Mouse (Mus musculus): ENCODE measurements around the gene Nfatc2ip. TPM values are rescaled to one million over a fixed set of nuclear protein-coding genes. Genes with fewer than 3 reads are reported as not detected.

The Nfatc2ip gene
- total RNA-seq, 2 experiments from 2014 or later: 10.1 to 16.6 TPM

Other genes starting within 250 kb of the Nfatc2ip start
- 128 and 140 TPM in 2 replicates for gene Xpo6, start 196.2 kb downstream of the Nfatc2ip start, total RNA-seq (2015)
- gene Xpo6, start 196.2 kb downstream of the Nfatc2ip start, total RNA-seq (2017): 58.6 and 65.2 TPM in 2 replicates
- gene Sbk1, start 124.1 kb downstream of the Nfatc2ip start, total RNA-seq (2015): 4.7 and 5.2 TPM in 2 replicates
- gene Sbk1, start 124.1 kb downstream of the Nfatc2ip start, total RNA-seq (2017): 5.1 and 5.6 TPM in 2 replicates
- gene Lat, start 27.2 kb downstream of the Nfatc2ip start, total RNA-seq (2015): 3.2 and 7.3 TPM in 2 replicates
- 3.3 and 6.3 TPM in 2 replicates for gene Lat, start 27.2 kb downstream of the Nfatc2ip start, total RNA-seq (2017)
- 7.9 and 11.5 TPM in 2 replicates for gene Spns1, start 19.3 kb downstream of the Nfatc2ip start, total RNA-seq (2015)
- gene Spns1, start 19.3 kb downstream of the Nfatc2ip start, total RNA-seq (2017): 6.8 and 10.6 TPM in 2 replicates
- gene Cd19, start 18.2 kb upstream of the Nfatc2ip start, total RNA-seq (2015): 0.20 and 1.1 TPM in 2 replicates
- 0.24 TPM in 1 of 2 replicates, not detected in the other for gene Cd19, start 18.2 kb upstream of the Nfatc2ip start, total RNA-seq (2017)
- gene Rabep2, start 32.0 kb upstream of the Nfatc2ip start, total RNA-seq (2015): 6.7 and 6.8 TPM in 2 replicates
- 21.4 and 25.0 TPM in 2 replicates for gene Rabep2, start 32.0 kb upstream of the Nfatc2ip start, total RNA-seq (2017)
- 0.07 and 0.52 TPM in 2 replicates for gene Atp2a1, start 66.4 kb upstream of the Nfatc2ip start, total RNA-seq (2015)
- not detected in 2 replicates for gene Atp2a1, start 66.4 kb upstream of the Nfatc2ip start, total RNA-seq (2017)
- gene Sh2b1, start 78.7 kb upstream of the Nfatc2ip start, total RNA-seq (2015): 18.2 and 20.6 TPM in 2 replicates
- gene Sh2b1, start 78.7 kb upstream of the Nfatc2ip start, total RNA-seq (2017): 9.9 and 10.6 TPM in 2 replicates
- gene Tufm, start 90.6 kb upstream of the Nfatc2ip start, total RNA-seq (2015): 40.2 and 44.3 TPM in 2 replicates
- 33.8 and 44.9 TPM in 2 replicates for gene Tufm, start 90.6 kb upstream of the Nfatc2ip start, total RNA-seq (2017)
- 75.5 and 84.4 TPM in 2 replicates for gene Atxn2l, start 106.7 kb upstream of the Nfatc2ip start, total RNA-seq (2015)
- 26.1 and 40.5 TPM in 2 replicates for gene Atxn2l, start 106.7 kb upstream of the Nfatc2ip start, total RNA-seq (2017)
- gene Eif3c, start 169.7 kb upstream of the Nfatc2ip start, total RNA-seq (2015): 110 and 121 TPM in 2 replicates
- 131 and 143 TPM in 2 replicates for gene Eif3c, start 169.7 kb upstream of the Nfatc2ip start, total RNA-seq (2017)
- 27.6 and 30.3 TPM in 2 replicates for gene Apobr, start 188.2 kb upstream of the Nfatc2ip start, total RNA-seq (2015)
- gene Apobr, start 188.2 kb upstream of the Nfatc2ip start, total RNA-seq (2017): 98.7 and 99.5 TPM in 2 replicates
- 106 and 118 TPM in 2 replicates for gene Cln3, start 189.1 kb upstream of the Nfatc2ip start, total RNA-seq (2015)
- 59.5 and 77.8 TPM in 2 replicates for gene Cln3, start 189.1 kb upstream of the Nfatc2ip start, total RNA-seq (2017)
- 2.5 and 2.9 TPM in 2 replicates for gene Il27, start 198.2 kb upstream of the Nfatc2ip start, total RNA-seq (2015)
- gene Il27, start 198.2 kb upstream of the Nfatc2ip start, total RNA-seq (2017): 3.0 and 4.8 TPM in 2 replicates
- 54.7 and 61.4 TPM in 2 replicates for gene Nupr1, start 234.1 kb upstream of the Nfatc2ip start, total RNA-seq (2015)
- gene Nupr1, start 234.1 kb upstream of the Nfatc2ip start, total RNA-seq (2017): 108 and 126 TPM in 2 replicates